ENCODE assay signal across 8 mouse cellular contexts in the genomic region with DNA sequence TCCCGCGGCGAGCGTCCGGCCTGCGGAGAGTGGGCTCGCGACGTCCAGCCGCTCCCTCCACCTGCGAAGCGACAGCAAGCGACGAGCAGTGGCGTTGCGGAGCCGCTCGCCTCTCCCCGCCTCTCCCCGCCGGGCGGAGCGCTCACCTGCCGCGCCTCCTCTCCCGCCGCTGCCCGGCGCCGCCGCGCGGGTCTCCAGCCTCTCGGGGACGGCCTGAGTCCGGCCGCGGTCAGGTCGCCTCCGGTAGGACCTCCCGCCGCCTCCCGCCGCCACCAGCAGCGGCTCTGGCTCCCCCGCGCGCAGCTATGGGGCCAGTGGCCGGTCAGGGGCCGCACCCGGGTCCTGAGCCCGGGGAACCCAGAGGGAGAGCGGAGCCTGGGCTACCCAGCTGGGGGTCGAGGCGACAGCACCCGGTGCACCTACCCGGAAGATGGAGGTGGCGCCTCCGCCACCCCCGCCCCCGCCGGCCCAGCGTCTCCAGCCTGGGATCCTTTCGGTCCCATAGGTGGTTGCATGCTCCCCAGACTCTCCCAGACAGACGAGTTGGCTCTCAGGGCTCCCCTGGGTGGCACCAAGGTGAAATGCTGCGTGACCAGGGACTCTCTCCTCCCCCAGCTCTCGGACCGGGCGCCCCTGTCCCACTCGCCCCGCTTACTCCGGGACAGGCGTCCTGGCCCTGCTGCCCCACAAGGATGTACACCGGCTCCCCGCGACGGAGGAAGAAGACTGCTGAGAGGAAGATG. TPM values are rescaled to one million over a fixed set of nuclear protein-coding genes. Genes with fewer than 3 reads are reported as not detected.
A peak's percentile ranks its signal among the peaks of the same experiment; 100 is the strongest.
DNase-seq lines count a peak whose midpoint lies in the region; ATAC-seq and TF ChIP-seq lines count a peak whose summit lies in the region.

No protein-coding gene starts in this region.

- peak overlapping the region; percentile 63 for H3K9ac ChIP-seq in forebrain, embryonic 11.5 days (ENCODE audit: low read length)
- peak overlapping the region; percentile 29 for H3K9ac ChIP-seq in intestine, embryonic 14.5 days (ENCODE audit: low read length)
- H3K9ac ChIP-seq in lung, embryonic 16.5 days (ENCODE audit: low read length): peak overlapping the region; percentile 60

- no peaks in the 10 kb centered on the region for H3K36me3 ChIP-seq in forebrain, embryonic 11.5 days (ENCODE audit: control insufficient read depth, insufficient read depth, low read length)
- H3K36me3 ChIP-seq in intestine, embryonic 14.5 days (ENCODE audit: control insufficient read depth, insufficient read depth, low read length): peaks cover under 1% of the 10 kb centered on the region; the same call in 1 of the 2 replicates
- H3K36me3 ChIP-seq in lung, embryonic 16.5 days (ENCODE audit: control insufficient read depth, insufficient read depth, low read length): no peaks in the 10 kb centered on the region

- no peak for TF ChIP-seq CTCF in layer of hippocampus, adult 2 months (conservative IDR thresholded peaks at IDR 0.05)

- H3K4me3 ChIP-seq in layer of hippocampus, adult 2 months: peak overlapping the region; percentile 74
- peak overlapping the region; percentile 58 for H3K4me3 ChIP-seq in brown adipose tissue, adult 24 weeks (ENCODE audit: insufficient read depth, low read depth, low read length)
- H3K4me3 ChIP-seq in forebrain, embryonic 11.5 days (ENCODE audit: low read depth, low read length): peak overlapping the region; percentile 61
- H3K4me3 ChIP-seq in intestine, embryonic 14.5 days (ENCODE audit: low read depth, low read length): peak overlapping the region; percentile 50
- peak overlapping the region; percentile 66 for H3K4me3 ChIP-seq in lung, embryonic 16.5 days (ENCODE audit: low read length)

- no peaks in the 10 kb centered on the region; the same call in 1 of the 2 replicates for H3K9me3 ChIP-seq in forebrain, embryonic 11.5 days (ENCODE audit: control insufficient read depth, low read length)
- no peaks in the 10 kb centered on the region for H3K9me3 ChIP-seq in intestine, embryonic 14.5 days (ENCODE audit: control insufficient read depth, low read length)
- no peaks in the 10 kb centered on the region for H3K9me3 ChIP-seq in lung, embryonic 16.5 days (ENCODE audit: control insufficient read depth, low read length)

- DNase-seq in layer of hippocampus, adult 2 months (ENCODE audit: low spot score in 2 of 2): no peak
- no peak for DNase-seq in layer of hippocampus, adult 11-12 months (ENCODE audit: low spot score)
- DNase-seq in forebrain, embryonic 11.5 days (ENCODE audit: low spot score): peak; percentile 73
- DNase-seq in intestine, embryonic 14.5 days (ENCODE audit: low spot score): peak; percentile 76
- peak; percentile 43 for DNase-seq in ovary, postnatal 36 days (ENCODE audit: low spot score)
- DNase-seq in layer of hippocampus, adult 8-10 months (ENCODE audit: low spot score in 2 of 2): no peak

- H3K4me1 ChIP-seq in brown adipose tissue, adult 24 weeks (ENCODE audit: control insufficient read depth, insufficient read depth, insufficient read length, low read length): no peaks in the 10 kb centered on the region
- H3K4me1 ChIP-seq in forebrain, embryonic 11.5 days (replicated peaks; ENCODE audit: control insufficient read depth, insufficient read depth, low read length): peaks cover 8% of the 10 kb centered on the region
- H3K4me1 ChIP-seq in intestine, embryonic 14.5 days (replicated peaks; ENCODE audit: control insufficient read depth, insufficient read depth, low read length): 0 out of 2 replicates have a peak, but pooled peaks cover 5% of the 10 kb centered on the region
- peaks cover 3% of the 10 kb centered on the region; the same call in 1 of the 2 replicates for H3K4me1 ChIP-seq in lung, embryonic 16.5 days (replicated peaks; ENCODE audit: control insufficient read depth, insufficient read depth, low read length)

- peak overlapping the region; percentile 100 for H3K4me2 ChIP-seq in forebrain, embryonic 11.5 days (ENCODE audit: low read depth, low read length, severe bottlenecking)
- peak overlapping the region; percentile 88 for H3K4me2 ChIP-seq in intestine, embryonic 14.5 days (ENCODE audit: low read length)
- H3K4me2 ChIP-seq in lung, embryonic 16.5 days (ENCODE audit: low read depth, low read length): peak overlapping the region; percentile 98

- peak overlapping the region; percentile 83 for H3K27ac ChIP-seq in layer of hippocampus, adult 2 months
- H3K27ac ChIP-seq in brown adipose tissue, adult 24 weeks (replicated peaks; ENCODE audit: low read depth, low read length): no peak overlapping the region
- no peak overlapping the region for H3K27ac ChIP-seq in forebrain, embryonic 11.5 days (ENCODE audit: low read depth, low read length)
- no peak overlapping the region for H3K27ac ChIP-seq in intestine, embryonic 14.5 days (ENCODE audit: low read depth)
- H3K27ac ChIP-seq in lung, embryonic 16.5 days (ENCODE audit: low read length): no peak overlapping the region

- peak; percentile 49 for ATAC-seq in forebrain, embryonic 11.5 days (replicated peaks; ENCODE audit: low FRiP score)
- ATAC-seq in intestine, embryonic 14.5 days (replicated peaks; ENCODE audit: low FRiP score, low TSS enrichment, low read depth): peak; percentile 49
- ATAC-seq in lung, embryonic 16.5 days (ENCODE audit: low read depth): peak; percentile 69

- H3K27me3 ChIP-seq in forebrain, embryonic 11.5 days (ENCODE audit: control insufficient read depth, insufficient read depth, low read length): peaks cover 35% of the 10 kb centered on the region
- peaks cover 57% of the 10 kb centered on the region for H3K27me3 ChIP-seq in intestine, embryonic 14.5 days (replicated peaks; ENCODE audit: control insufficient read depth, insufficient read depth, low read length)
- peaks cover 47% of the 10 kb centered on the region for H3K27me3 ChIP-seq in lung, embryonic 16.5 days (ENCODE audit: control insufficient read depth, insufficient read depth, low read depth, low read length)

- under 1% methylated on average over 48 of the region's 77 CpGs for WGBS in forebrain, embryonic 11.5 days
- under 1% methylated on average over 76 of the region's 77 CpGs for WGBS in intestine, embryonic 14.5 days
- WGBS in lung, embryonic 16.5 days: under 1% methylated on average over 48 of the region's 77 CpGs

RNA-seq across cellular contexts. Expression of a gene that starts 2.0 kb away (rescaled TPM):
- total RNA-seq in layer of hippocampus, adult 2 months (2021): 10 to 100 TPM; 13.7 to 14.3 TPM
- polyA plus RNA-seq in brown adipose tissue, adult 24 weeks (2012; ENCODE audit: insufficient read depth, insufficient read length, missing spikeins): not detected in 2 replicates
- 0.11 and 0.19 TPM in 2 replicates for polyA plus RNA-seq in forebrain, embryonic 11.5 days (2014; fragmentation: Nextera tagmentation; extraction: Ambion mirVana)
- polyA plus RNA-seq in intestine, embryonic 14.5 days (2014; fragmentation: Nextera tagmentation; extraction: Ambion mirVana): 1.9 and 2.8 TPM in 2 replicates
- 1.3 and 1.5 TPM in 2 replicates for polyA plus RNA-seq in lung, embryonic 16.5 days (2015; fragmentation: Nextera tagmentation; extraction: Ambion mirVana)
- total RNA-seq in layer of hippocampus, adult 8-10 months (2022): 10 to 100 TPM; 13.4 to 17.8 (median 14.7) TPM

RNA-seq across cellular contexts. Expression of a gene that starts 16.1 kb away (rescaled TPM):
- total RNA-seq in layer of hippocampus, adult 2 months (2021): 100 to 1,000 TPM; 265 to 270 TPM
- 7.7 and 10.6 TPM in 2 replicates for polyA plus RNA-seq in brown adipose tissue, adult 24 weeks (2012; ENCODE audit: insufficient read depth, insufficient read length, missing spikeins)
- polyA plus RNA-seq in forebrain, embryonic 11.5 days (2014; fragmentation: Nextera tagmentation; extraction: Ambion mirVana): 1.5 and 1.6 TPM in 2 replicates
- polyA plus RNA-seq in intestine, embryonic 14.5 days (2014; fragmentation: Nextera tagmentation; extraction: Ambion mirVana): 7.2 and 7.4 TPM in 2 replicates
- 3.0 and 3.6 TPM in 2 replicates for polyA plus RNA-seq in lung, embryonic 16.5 days (2015; fragmentation: Nextera tagmentation; extraction: Ambion mirVana)
- total RNA-seq in layer of hippocampus, adult 8-10 months (2022): 100 to 1,000 TPM; 213 to 245 (median 228) TPM

RNA-seq across cellular contexts. Expression of a gene that starts 29.1 kb away (rescaled TPM):
- total RNA-seq in layer of hippocampus, adult 2 months (2021): 10 to 100 TPM; 18.6 to 19.6 TPM
- polyA plus RNA-seq in brown adipose tissue, adult 24 weeks (2012; ENCODE audit: insufficient read depth, insufficient read length, missing spikeins): 4.8 and 6.0 TPM in 2 replicates
- 38.1 and 40.3 TPM in 2 replicates for polyA plus RNA-seq in forebrain, embryonic 11.5 days (2014; fragmentation: Nextera tagmentation; extraction: Ambion mirVana)
- 27.0 and 28.1 TPM in 2 replicates for polyA plus RNA-seq in intestine, embryonic 14.5 days (2014; fragmentation: Nextera tagmentation; extraction: Ambion mirVana)
- polyA plus RNA-seq in lung, embryonic 16.5 days (2015; fragmentation: Nextera tagmentation; extraction: Ambion mirVana): 28.2 and 31.3 TPM in 2 replicates
- 10 to 100 TPM; 18.6 to 21.5 (median 19.2) TPM for total RNA-seq in layer of hippocampus, adult 8-10 months (2022)

RNA-seq across cellular contexts. Expression of a gene that starts 39.3 kb away (rescaled TPM):
- total RNA-seq in layer of hippocampus, adult 2 months (2021): 10 to 100 TPM; 75.5 to 80.8 TPM
- not detected in 2 replicates for polyA plus RNA-seq in brown adipose tissue, adult 24 weeks (2012; ENCODE audit: insufficient read depth, insufficient read length, missing spikeins)
- 27.7 and 29.8 TPM in 2 replicates for polyA plus RNA-seq in forebrain, embryonic 11.5 days (2014; fragmentation: Nextera tagmentation; extraction: Ambion mirVana)
- polyA plus RNA-seq in intestine, embryonic 14.5 days (2014; fragmentation: Nextera tagmentation; extraction: Ambion mirVana): 18.9 and 21.9 TPM in 2 replicates
- 17.0 and 20.1 TPM in 2 replicates for polyA plus RNA-seq in lung, embryonic 16.5 days (2015; fragmentation: Nextera tagmentation; extraction: Ambion mirVana)
- 10 to 100 TPM; 86.0 to 95.4 (median 91.3) TPM for total RNA-seq in layer of hippocampus, adult 8-10 months (2022)

Comparison
In these comparisons a context has a peak if more than half of its experiments do, and no peak if none do; other contexts are left out.
1. DNase-seq: peak in forebrain, embryonic 11.5 days (single experiment), intestine, embryonic 14.5 days (single experiment) and ovary, postnatal 36 days (single experiment); none in layer of hippocampus, adult 2 months (0 of 2), layer of hippocampus, adult 11-12 months (single experiment) and layer of hippocampus, adult 8-10 months (0 of 2).
2. Peak in every context shown above with its lines, with median percentiles within 50 percentile points of each other: H3K4me3 ChIP-seq, ATAC-seq, H3K4me2 ChIP-seq and H3K9ac ChIP-seq.